Mouse (Mus musculus) cerebellum, adult 8-10 months (tissue): ENCODE measurements around the gene H13.

ENCODE experiments used
- DNase-seq: peaks from one replicate; pipeline ENCODE4 v3.0.0; 2022

The H13 gene

GRCm38 (mm10) chr2:152736748-152737147 is 67.5 kb downstream of the H13 start:
- DNase-seq: no peak

- no peak for DNase-seq
These were observed 68.3 kb downstream of the H13 start for GRCm38 (mm10) chr2:152737306-152738221.

- no peak for DNase-seq
These were observed 69.1 kb downstream of the H13 start for GRCm38 (mm10) chr2:152738341-152738740.

GRCm38 (mm10) chr2:152739031-152739841 is 70.0 kb downstream of the H13 start:
- no peak for DNase-seq

GRCm38 (mm10) chr2:152739842-152740260 is 70.6 kb downstream of the H13 start:
- no peak for DNase-seq

GRCm38 (mm10) chr2:152740490-152740889 is 71.2 kb downstream of the H13 start:
- no peak for DNase-seq

GRCm38 (mm10) chr2:152741153-152742041 is 72.1 kb downstream of the H13 start:
- DNase-seq: no peak

GRCm38 (mm10) chr2:152742435-152742834 is 73.2 kb downstream of the H13 start:
- no peak for DNase-seq

GRCm38 (mm10) chr2:152753944-152754711 is 84.9 kb downstream of the H13 start, which contains the start of gene Cox4i2:
Gene Cox4i2 (plus strand): TSS chr2:152754173.
- no peak for DNase-seq

GRCm38 (mm10) chr2:152756474-152757393 is 87.5 kb downstream of the H13 start:
- no peak for DNase-seq

- DNase-seq: peak; percentile 55
These were observed 88.2 kb downstream of the H13 start for GRCm38 (mm10) chr2:152757478-152757877.
